Mouse (Mus musculus): ENCODE measurements at regions not wholly inside any gene's neighbourhood (a gene's known extent, or its start where the extent isn't known, plus 50 kb on each side); places are given as distances from the start of the nearest gene placed in this dataset.

DNA sequence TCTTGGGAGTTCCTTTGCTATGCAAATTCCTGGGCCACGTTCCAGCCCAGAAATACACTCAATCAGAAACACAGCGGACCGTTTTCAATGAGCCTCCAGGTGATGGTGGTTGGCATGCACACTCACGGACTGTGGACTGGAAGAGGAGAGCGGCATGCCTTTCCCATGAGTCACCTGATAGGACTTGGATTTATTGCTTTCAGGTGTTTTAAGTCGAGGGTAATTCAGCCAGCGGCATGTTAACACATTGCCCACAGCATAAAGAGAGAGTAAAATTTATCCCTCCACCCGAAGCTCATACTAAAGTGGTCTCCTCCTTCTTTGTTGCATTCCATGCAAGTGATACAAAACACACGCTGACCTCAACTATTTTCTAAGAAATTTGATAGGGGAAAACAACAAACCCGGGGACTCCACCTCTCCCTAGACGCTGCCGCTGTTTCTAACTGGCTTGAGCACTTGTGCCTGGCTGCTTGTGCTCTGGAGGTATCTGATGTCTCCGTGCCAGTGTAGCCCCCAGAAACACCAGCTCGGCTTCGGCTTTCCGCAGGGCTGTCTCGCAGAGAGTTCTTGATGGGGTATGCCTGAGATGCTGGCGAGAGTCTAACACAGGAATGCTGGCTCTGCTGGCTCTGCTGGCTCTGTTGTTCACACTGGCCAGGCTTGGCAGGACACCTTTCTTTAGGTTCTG lies 208.4 kb upstream of the Tgfbr2 start:
- TF ChIP-seq CTCF (IDR thresholded peaks at IDR 0.05; ENCODE audit: low read depth, low read length) (no peak), POLR2A (IDR thresholded peaks at IDR 0.05; ENCODE audit: extremely low read depth, insufficient read depth, low read length) (no peak)
